Mouse (Mus musculus): ENCODE measurements at regions not wholly inside any gene's neighbourhood (a gene's known extent, or its start where the extent isn't known, plus 50 kb on each side); places are given as distances from the start of the nearest gene placed in this dataset.

- no peaks in the 10 kb centered on the region for H3K27me3 ChIP-seq (ENCODE audit: insufficient read depth, low read length)
- H3K4me1 ChIP-seq (ENCODE audit: insufficient read depth, low read depth, low read length): no peaks in the 10 kb centered on the region
- H3K4me3 ChIP-seq (ENCODE audit: low read depth, low read length): no peak overlapping the region
- ATAC-seq (ENCODE audit: extremely low read depth, insufficient number of reproducible peaks, low FRiP score, poor library complexity, severe bottlenecking) (no peak), DNase-seq (ENCODE audit: low spot score) (no peak)
- H3K36me3 ChIP-seq (replicated peaks): no peaks in the 10 kb centered on the region
- TF ChIP-seq TAL1 (conservative IDR thresholded peaks at IDR 0.05; ENCODE audit: low read depth, low read length): no peak
- TF ChIP-seq CTCF (IDR thresholded peaks at IDR 0.05; ENCODE audit: low read depth, low read length): no peak
- TF ChIP-seq POLR2AphosphoS5 (IDR thresholded peaks at IDR 0.05; ENCODE audit: insufficient replicate concordance, low read depth, low read length): no peak
- no peak for TF ChIP-seq GATA2 (IDR thresholded peaks at IDR 0.05; ENCODE audit: borderline replicate concordance, low read depth, low read length)
- no peak for TF ChIP-seq GATA1 (IDR thresholded peaks at IDR 0.05; ENCODE audit: borderline replicate concordance, low read length)
- H3K9me3 ChIP-seq (replicated peaks): peaks cover 45% of the 10 kb centered on the region
These were observed 97.7 kb downstream of the Trim42 start for GRCm38 (mm10) chr9:97272061-97272460.

- Histone ChIP-seq H3K4me1 (ENCODE audit: insufficient read depth, low read depth, low read length) (no peaks in the 10 kb centered on the region), H3K4me3 (ENCODE audit: low read depth, low read length) (no peak overlapping the region), H3K9me3 (replicated peaks) (peaks cover 2% of the 10 kb centered on the region; the same call in 1 of the 2 replicates), H3K36me3 (replicated peaks) (no peaks in the 10 kb centered on the region), H3K27me3 (ENCODE audit: insufficient read depth, low read length) (no peaks in the 10 kb centered on the region)
- DNase-seq (ENCODE audit: low spot score) (no peak), ATAC-seq (ENCODE audit: extremely low read depth, insufficient number of reproducible peaks, low FRiP score, poor library complexity, severe bottlenecking) (no peak)
- no peak for TF ChIP-seq GATA2 (IDR thresholded peaks at IDR 0.05; ENCODE audit: borderline replicate concordance, low read depth, low read length)
- no peak for TF ChIP-seq CTCF (IDR thresholded peaks at IDR 0.05; ENCODE audit: low read depth, low read length)
These were observed 122.1 kb downstream of the Trim42 start for GRCm38 (mm10) chr9:97247621-97248020.

GRCm38 (mm10) chr9:97226074-97226473 is 115.1 kb upstream of the Slc25a36 start:
- Histone ChIP-seq H3K36me3 (replicated peaks) (no peaks in the 10 kb centered on the region), H3K4me3 (ENCODE audit: low read depth, low read length) (no peak overlapping the region), H3K27me3 (ENCODE audit: insufficient read depth, low read length) (no peaks in the 10 kb centered on the region), H3K4me1 (ENCODE audit: insufficient read depth, low read depth, low read length) (no peaks in the 10 kb centered on the region), H3K9me3 (replicated peaks) (peaks cover 6% of the 10 kb centered on the region)
- DNase-seq (ENCODE audit: low spot score) (no peak), ATAC-seq (ENCODE audit: extremely low read depth, insufficient number of reproducible peaks, low FRiP score, poor library complexity, severe bottlenecking) (no peak)
- TF ChIP-seq GATA1 (IDR thresholded peaks at IDR 0.05; ENCODE audit: borderline replicate concordance, low read length) (no peak), CTCF (IDR thresholded peaks at IDR 0.05; ENCODE audit: low read depth, low read length) (no peak), GATA2 (IDR thresholded peaks at IDR 0.05; ENCODE audit: borderline replicate concordance, low read depth, low read length) (no peak)

- H3K36me3 ChIP-seq (replicated peaks): no peaks in the 10 kb centered on the region
- peaks cover 3% of the 10 kb centered on the region; the same call in 1 of the 2 replicates for H3K9me3 ChIP-seq (replicated peaks)
- H3K4me1 ChIP-seq (ENCODE audit: insufficient read depth, low read depth, low read length): no peaks in the 10 kb centered on the region
- H3K27me3 ChIP-seq (ENCODE audit: insufficient read depth, low read length): no peaks in the 10 kb centered on the region
- ATAC-seq (ENCODE audit: extremely low read depth, insufficient number of reproducible peaks, low FRiP score, poor library complexity, severe bottlenecking): no peak
- TF ChIP-seq GATA2 (IDR thresholded peaks at IDR 0.05; ENCODE audit: borderline replicate concordance, low read depth, low read length) (no peak), GATA1 (IDR thresholded peaks at IDR 0.05; ENCODE audit: borderline replicate concordance, low read length) (no peak), POLR2AphosphoS5 (IDR thresholded peaks at IDR 0.05; ENCODE audit: insufficient replicate concordance, low read depth, low read length) (no peak), CTCF (IDR thresholded peaks at IDR 0.05; ENCODE audit: low read depth, low read length) (no peak), TAL1 (conservative IDR thresholded peaks at IDR 0.05; ENCODE audit: low read depth, low read length) (no peak)
- no peak for DNase-seq (ENCODE audit: low spot score)
- no peak overlapping the region for H3K4me3 ChIP-seq (ENCODE audit: low read depth, low read length)
These were observed 113.6 kb upstream of the Slc25a36 start for GRCm38 (mm10) chr9:97224549-97224948.

- Histone ChIP-seq H3K27me3 (ENCODE audit: insufficient read depth, low read length) (no peaks in the 10 kb centered on the region), H3K9me3 (replicated peaks) (no peaks in the 10 kb centered on the region; the same call in 1 of the 2 replicates), H3K4me3 (ENCODE audit: low read depth, low read length) (no peak overlapping the region), H3K4me1 (ENCODE audit: insufficient read depth, low read depth, low read length) (no peaks in the 10 kb centered on the region), H3K36me3 (replicated peaks) (no peaks in the 10 kb centered on the region)
- TF ChIP-seq CTCF (IDR thresholded peaks at IDR 0.05; ENCODE audit: low read depth, low read length) (0 out of 2 replicates have a peak, but pooled peaks have one; percentile 7), GATA2 (IDR thresholded peaks at IDR 0.05; ENCODE audit: borderline replicate concordance, low read depth, low read length) (no peak)
- ATAC-seq (ENCODE audit: extremely low read depth, insufficient number of reproducible peaks, low FRiP score, poor library complexity, severe bottlenecking) (no peak), DNase-seq (ENCODE audit: low spot score) (no peak)
These were observed 103.8 kb upstream of the Slc25a36 start for GRCm38 (mm10) chr9:97214806-97215205.

GRCm38 (mm10) chr9:97190321-97190860 is 79.4 kb upstream of the Slc25a36 start:
- Histone ChIP-seq H3K4me1 (ENCODE audit: insufficient read depth, low read depth, low read length) (no peaks in the 10 kb centered on the region), H3K36me3 (replicated peaks) (no peaks in the 10 kb centered on the region), H3K9me3 (replicated peaks) (peaks cover 2% of the 10 kb centered on the region; the same call in 1 of the 2 replicates), H3K27me3 (ENCODE audit: insufficient read depth, low read length) (no peaks in the 10 kb centered on the region), H3K4me3 (ENCODE audit: low read depth, low read length) (no peak overlapping the region)
- no peak for ATAC-seq (ENCODE audit: extremely low read depth, insufficient number of reproducible peaks, low FRiP score, poor library complexity, severe bottlenecking)
- no peak for DNase-seq (ENCODE audit: low spot score)
- no peak for TF ChIP-seq TAL1 (conservative IDR thresholded peaks at IDR 0.05; ENCODE audit: low read depth, low read length)
- no peak for TF ChIP-seq GATA2 (IDR thresholded peaks at IDR 0.05; ENCODE audit: borderline replicate concordance, low read depth, low read length)
- TF ChIP-seq POLR2AphosphoS5 (IDR thresholded peaks at IDR 0.05; ENCODE audit: insufficient replicate concordance, low read depth, low read length): no peak
- no peak for TF ChIP-seq GATA1 (IDR thresholded peaks at IDR 0.05; ENCODE audit: borderline replicate concordance, low read length)
- TF ChIP-seq CTCF (IDR thresholded peaks at IDR 0.05; ENCODE audit: low read depth, low read length): no peak

GRCm38 (mm10) chr9:97189646-97190045 is 78.7 kb upstream of the Slc25a36 start:
- H3K4me1 ChIP-seq (ENCODE audit: insufficient read depth, low read depth, low read length): no peaks in the 10 kb centered on the region
- no peak overlapping the region for H3K4me3 ChIP-seq (ENCODE audit: low read depth, low read length)
- peaks cover 2% of the 10 kb centered on the region; the same call in 1 of the 2 replicates for H3K9me3 ChIP-seq (replicated peaks)
- no peaks in the 10 kb centered on the region for H3K27me3 ChIP-seq (ENCODE audit: insufficient read depth, low read length)
- TF ChIP-seq TAL1 (conservative IDR thresholded peaks at IDR 0.05; ENCODE audit: low read depth, low read length): no peak
- ATAC-seq (ENCODE audit: extremely low read depth, insufficient number of reproducible peaks, low FRiP score, poor library complexity, severe bottlenecking) (no peak), DNase-seq (ENCODE audit: low spot score) (no peak)
- no peaks in the 10 kb centered on the region for H3K36me3 ChIP-seq (replicated peaks)

All from G1E (cell line).